Mouse (Mus musculus) urinary bladder, adult 18-20 months (tissue): Measurements from ENCODE around the gene Hist2h4.
A peak's percentile ranks its signal among the peaks of the same experiment; 100 is the strongest.
"Not testable (repeated sequence)": the region's sequence is repeated elsewhere in the genome, so short reads cannot be mapped to it uniquely, and the experiment has no call there.

ENCODE experiments used
- DNase-seq, 2 experiments: peaks; one replicate each; pipeline ENCODE4 v3.0.0; 2022; ENCODE audit warnings: low spot score in 2 of 2, mixed read lengths in 2 of 2

The Hist2h4 gene

GRCm38 (mm10) chr3:96269511-96270474 is 6.7 kb upstream of the Hist2h4 start, which contains the start of gene Hist2h2bb:
Hist2h2bb (plus strand) TSS chr3:96269752.
- peak; percentile 77 to 87 for DNase-seq

- DNase-seq, result not testable (repeated sequence)
Measured at GRCm38 (mm10) chr3:96268776-96269378, 5.8 kb upstream of the Hist2h4 start.

- peak; percentile 72 to 76 for DNase-seq
Measured at GRCm38 (mm10) chr3:96268051-96268775, 5.1 kb upstream of the Hist2h4 start, which contains the start of gene Hist2h3b. Hist2h3b (plus strand) TSS chr3:96268654.

- DNase-seq, result no peak
Measured at GRCm38 (mm10) chr3:96267541-96267940, 4.4 kb upstream of the Hist2h4 start.

- no peak for DNase-seq
Measured at GRCm38 (mm10) chr3:96266132-96266710, 3.1 kb upstream of the Hist2h4 start.

- no peak for DNase-seq
Measured at GRCm38 (mm10) chr3:96264404-96264949, 1.4 kb upstream of the Hist2h4 start.

GRCm38 (mm10) chr3:96263558-96264403 is 670 bp upstream of the Hist2h4 start:
- peak; percentile 31 to 38 for DNase-seq

GRCm38 (mm10) chr3:96262216-96262875 is 765 bp downstream of the Hist2h4 start:
- DNase-seq, result peak; percentile 58 to 85

GRCm38 (mm10) chr3:96261623-96262022 is 1.5 kb downstream of the Hist2h4 start:
- no peak for DNase-seq

- no peak for DNase-seq
Measured at GRCm38 (mm10) chr3:96260220-96260619, 2.9 kb downstream of the Hist2h4 start.

GRCm38 (mm10) chr3:96257190-96257589 is 5.9 kb downstream of the Hist2h4 start:
- no peak for DNase-seq

GRCm38 (mm10) chr3:96255926-96256593 is 7.1 kb downstream of the Hist2h4 start:
- no peak for DNase-seq

GRCm38 (mm10) chr3:96254683-96255355 is 8.3 kb downstream of the Hist2h4 start:
- DNase-seq, result peak in 1 of 2 experiments; percentile 45

GRCm38 (mm10) chr3:96251787-96252186 is 11.3 kb downstream of the Hist2h4 start:
- no peak for DNase-seq

GRCm38 (mm10) chr3:96250890-96251289 is 12.2 kb downstream of the Hist2h4 start:
- DNase-seq, result no peak

GRCm38 (mm10) chr3:96249034-96249345 is 14.1 kb downstream of the Hist2h4 start:
- DNase-seq, result no peak

GRCm38 (mm10) chr3:96248141-96249033 is 14.7 kb downstream of the Hist2h4 start:
- DNase-seq, result no peak
